Mouse (Mus musculus): ENCODE data around the gene Fosl1. TPM values are rescaled to one million over a fixed set of nuclear protein-coding genes. Genes with fewer than 3 reads are reported as not detected.
"Not testable (repeated sequence)": the region's sequence is repeated elsewhere in the genome, so short reads cannot be mapped to it uniquely, and the experiment has no call there.

Gene Fosl1
- polyA plus RNA-seq, 1 experiment, result 15.4 TPM

GRCm38 (mm10) chr19:5485821-5486220, 38.5 kb downstream of the Fosl1 start:
- no peak overlapping the region for H3K4me2 ChIP-seq (ENCODE audit: low read depth)
- no peak overlapping the region for H3K4me3 ChIP-seq
- peaks cover 15% of the 10 kb centered on the region for H3K79me2 ChIP-seq (ENCODE audit: control insufficient read depth, insufficient read depth)
- TF ChIP-seq MYOD1 (IDR thresholded peaks at IDR 0.05; ENCODE audit: control insufficient read depth in 1 of 3, insufficient read length in 2 of 3, low read depth in 2 of 3) (no peak), MYOG (IDR thresholded peaks at IDR 0.05; ENCODE audit: control insufficient read depth in 1 of 3, insufficient read depth in 1 of 3, insufficient read length in 2 of 3, low read depth in 2 of 3) (no peak), E2F4 (IDR thresholded peaks at IDR 0.05; ENCODE audit: insufficient read depth) (no peak), REST (IDR thresholded peaks at IDR 0.05; ENCODE audit: insufficient read depth, insufficient read length) (no peak), SRF (IDR thresholded peaks at IDR 0.05; ENCODE audit: control insufficient read depth, insufficient read length, low read depth) (no peak), TCF12 (IDR thresholded peaks at IDR 0.05; ENCODE audit: insufficient read depth, poor library complexity, severe bottlenecking) (no peak), TCF3 (IDR thresholded peaks at IDR 0.05; ENCODE audit: insufficient read length, low read depth) (no peak), POLR2AphosphoS2 (IDR thresholded peaks at IDR 0.05; ENCODE audit: insufficient read length, low read depth) (no peak), MAX (IDR thresholded peaks at IDR 0.05; ENCODE audit: low read depth) (no peak), POLR2A (IDR thresholded peaks at IDR 0.05; ENCODE audit: insufficient read length, low read depth) (no peak), CEBPB (IDR thresholded peaks at IDR 0.05; ENCODE audit: insufficient read depth, poor library complexity, severe bottlenecking) (no peak), USF1 (IDR thresholded peaks at IDR 0.05; ENCODE audit: low read depth) (no peak)
- H3K36me3 ChIP-seq (ENCODE audit: control insufficient read depth, insufficient read depth), result peaks cover 22% of the 10 kb centered on the region
- H3ac ChIP-seq (ENCODE audit: control insufficient read depth, insufficient read length), result no peak overlapping the region
- no peaks in the 10 kb centered on the region for H3K27me3 ChIP-seq (ENCODE audit: control insufficient read depth, insufficient read depth, insufficient read length)

DNA sequence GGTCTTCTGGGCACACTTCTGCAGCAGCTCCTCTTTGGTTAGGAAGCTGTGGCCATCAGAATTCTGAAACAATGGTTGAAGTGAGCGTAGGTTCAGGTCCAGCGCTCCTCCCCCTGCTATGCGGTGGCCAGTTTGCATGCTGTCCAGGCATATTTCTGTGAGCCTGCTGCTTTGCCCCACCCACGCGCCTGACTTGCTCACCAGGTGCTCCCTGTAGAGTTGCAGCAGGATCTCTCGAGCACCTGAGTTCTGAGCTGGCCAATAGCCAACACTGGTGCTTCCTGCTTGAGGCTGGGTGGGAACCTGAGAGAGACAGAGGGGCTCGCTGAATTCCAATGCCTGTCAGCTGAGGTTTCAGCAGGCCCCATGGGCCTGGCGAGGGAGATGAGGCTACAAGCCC, 38.9 kb downstream of the Fosl1 start:
- Histone ChIP-seq H3K79me2 (ENCODE audit: control insufficient read depth, insufficient read depth) (peaks cover 19% of the 10 kb centered on the region), H3K4me2 (ENCODE audit: low read depth) (peak overlapping the region; percentile 82), H3K27me3 (ENCODE audit: control insufficient read depth, insufficient read depth, insufficient read length) (no peaks in the 10 kb centered on the region), H3K4me3 (peak overlapping the region; percentile 85), H3K36me3 (ENCODE audit: control insufficient read depth, insufficient read depth) (peaks cover 18% of the 10 kb centered on the region), H3ac (ENCODE audit: control insufficient read depth, insufficient read length) (no peak overlapping the region)
- no peak for TF ChIP-seq MYOD1 (IDR thresholded peaks at IDR 0.05; ENCODE audit: control insufficient read depth in 1 of 3, insufficient read length in 2 of 3, low read depth in 2 of 3)
- peak; percentile 63 for TF ChIP-seq POLR2AphosphoS2 (IDR thresholded peaks at IDR 0.05; ENCODE audit: insufficient read length, low read depth)

DNA sequence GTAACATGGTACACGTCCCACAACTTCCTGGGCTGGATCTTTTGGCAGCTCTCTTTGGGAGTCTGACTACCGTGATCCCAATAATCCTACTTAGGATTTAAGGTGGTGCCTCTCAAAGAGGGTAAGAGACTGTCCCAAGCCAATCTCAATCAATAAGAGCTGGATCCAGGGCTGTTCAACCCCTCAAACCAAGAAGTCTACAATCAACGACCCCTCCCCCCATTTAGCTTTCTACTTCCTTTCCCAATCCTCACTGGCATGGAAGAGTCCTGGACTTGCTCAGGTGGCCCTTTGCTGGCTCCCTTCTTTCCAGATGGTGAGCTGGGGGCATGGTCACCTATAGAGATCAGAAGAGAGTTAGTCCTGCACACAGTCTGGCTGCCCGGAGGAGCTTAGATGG, 39.4 kb downstream of the Fosl1 start:
- Histone ChIP-seq H3K79me2 (ENCODE audit: control insufficient read depth, insufficient read depth) (peaks cover 24% of the 10 kb centered on the region), H3K4me3 (peak overlapping the region; percentile 85), H3K4me2 (ENCODE audit: low read depth) (peak overlapping the region; percentile 82), H3K36me3 (ENCODE audit: control insufficient read depth, insufficient read depth) (peaks cover 19% of the 10 kb centered on the region), H3K27me3 (ENCODE audit: control insufficient read depth, insufficient read depth, insufficient read length) (no peaks in the 10 kb centered on the region), H3ac (ENCODE audit: control insufficient read depth, insufficient read length) (no peak overlapping the region)
- no peak for TF ChIP-seq MYOD1 (IDR thresholded peaks at IDR 0.05; ENCODE audit: control insufficient read depth in 1 of 3, insufficient read length in 2 of 3, low read depth in 2 of 3)

DNA sequence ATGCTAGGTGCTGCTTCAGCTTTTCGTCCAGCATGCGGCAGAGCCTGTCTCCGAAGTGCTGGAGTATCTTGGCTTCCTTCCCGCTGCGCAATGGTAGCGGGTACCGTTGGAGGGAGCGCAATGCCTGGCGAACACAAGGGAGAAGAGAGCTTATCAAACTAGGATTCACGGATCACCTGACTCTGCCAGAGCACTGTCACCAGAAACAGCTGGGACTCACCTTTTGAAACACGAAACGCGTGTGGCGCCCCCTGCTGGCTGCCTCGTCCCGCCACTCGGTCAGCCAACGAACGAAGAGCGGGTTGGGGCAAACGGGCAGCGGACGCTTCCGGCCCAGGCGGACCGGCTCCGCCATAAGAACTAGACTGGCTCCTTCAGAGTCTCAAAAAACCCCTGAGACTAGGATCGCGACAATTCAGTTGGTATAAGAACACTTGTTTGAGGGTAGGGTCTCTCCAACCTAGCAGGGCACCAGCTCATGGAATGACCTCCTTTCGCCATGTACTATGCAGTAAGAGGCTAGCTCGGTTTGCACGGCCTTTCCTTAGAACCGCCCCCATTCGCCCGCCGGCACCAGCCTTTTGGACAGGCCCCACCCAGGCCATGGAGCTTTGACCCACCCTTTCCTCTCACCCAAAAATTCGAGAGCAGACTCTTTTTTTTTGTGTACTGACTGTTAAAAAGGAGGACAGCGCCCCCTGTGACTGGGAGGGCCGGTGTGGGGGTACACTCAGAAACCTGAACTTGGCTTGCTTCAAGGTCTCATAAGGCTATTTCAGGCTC, 40.6 kb downstream of the Fosl1 start, which contains the start of gene Mus81:
Gene Mus81, minus strand, starts transcription at position 635 of the 783 bp plus-strand sequence.
- peaks cover 28% of the 10 kb centered on the region for H3K36me3 ChIP-seq (ENCODE audit: control insufficient read depth, insufficient read depth)
- TF ChIP-seq POLR2A (IDR thresholded peaks at IDR 0.05; ENCODE audit: insufficient read length, low read depth) (peak; percentile 84), MYOG (IDR thresholded peaks at IDR 0.05; ENCODE audit: control insufficient read depth in 1 of 3, insufficient read depth in 1 of 3, insufficient read length in 2 of 3, low read depth in 2 of 3) (peak; percentile 36 to 80 (median 46)), REST (IDR thresholded peaks at IDR 0.05; ENCODE audit: insufficient read depth, insufficient read length) (no peak), POLR2AphosphoS2 (IDR thresholded peaks at IDR 0.05; ENCODE audit: insufficient read length, low read depth) (peak; percentile 79), SRF (IDR thresholded peaks at IDR 0.05; ENCODE audit: control insufficient read depth, insufficient read length, low read depth) (peak; percentile 33), MYOD1 (IDR thresholded peaks at IDR 0.05; ENCODE audit: control insufficient read depth in 1 of 3, insufficient read length in 2 of 3, low read depth in 2 of 3) (peak in 1 of 3 experiments; percentile 81), TCF12 (IDR thresholded peaks at IDR 0.05; ENCODE audit: insufficient read depth, poor library complexity, severe bottlenecking) (no peak), USF1 (IDR thresholded peaks at IDR 0.05; ENCODE audit: low read depth) (peak; percentile 14)

DNA sequence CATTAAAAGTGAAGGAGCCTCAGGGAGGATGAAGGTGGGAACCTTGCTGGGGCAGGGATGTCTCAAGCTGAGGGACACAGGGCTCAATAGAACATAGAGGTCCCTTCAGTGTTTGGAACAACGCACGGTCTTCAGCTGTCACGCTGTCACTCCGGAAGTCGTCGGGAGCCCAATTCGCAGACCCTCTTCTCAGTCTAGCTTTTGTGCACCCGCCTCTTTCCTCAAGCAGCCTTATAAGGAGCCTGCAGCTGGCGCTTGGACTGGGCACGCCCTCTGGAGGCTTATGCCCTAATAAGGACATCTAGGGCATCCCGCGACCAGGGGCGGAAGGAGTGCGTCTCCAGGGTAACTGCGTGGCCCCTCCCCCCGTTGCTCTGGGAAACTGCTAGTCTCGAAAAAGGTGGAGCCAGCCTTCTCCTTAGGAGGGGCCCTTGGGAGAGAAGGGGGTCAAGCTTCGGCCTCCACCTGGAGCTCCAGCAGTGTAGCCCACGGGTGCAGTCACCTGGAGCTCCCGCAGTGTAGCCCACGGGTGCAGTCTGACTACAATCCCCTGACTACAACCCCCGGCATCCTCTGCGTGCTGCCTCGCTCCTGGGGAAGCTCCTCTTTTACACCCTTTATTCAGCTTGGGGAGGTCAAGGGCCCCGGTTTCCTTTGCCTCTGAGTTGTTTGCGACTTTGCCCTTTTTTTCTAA, 41.7 kb downstream of the Fosl1 start:
- Histone ChIP-seq H3ac (ENCODE audit: control insufficient read depth, insufficient read length) (peak overlapping the region; percentile 10), H3K4me3 (peak overlapping the region; percentile 85), H3K36me3 (ENCODE audit: control insufficient read depth, insufficient read depth) (peaks cover 35% of the 10 kb centered on the region), H3K4me2 (ENCODE audit: low read depth) (peak overlapping the region; percentile 98), H3K79me2 (ENCODE audit: control insufficient read depth, insufficient read depth) (peaks cover 45% of the 10 kb centered on the region), H3K27me3 (ENCODE audit: control insufficient read depth, insufficient read depth, insufficient read length) (no peaks in the 10 kb centered on the region)
- peak; percentile 1 to 85 (median 41) for TF ChIP-seq MYOG (IDR thresholded peaks at IDR 0.05; ENCODE audit: control insufficient read depth in 1 of 3, insufficient read depth in 1 of 3, insufficient read length in 2 of 3, low read depth in 2 of 3)
- TF ChIP-seq E2F4 (IDR thresholded peaks at IDR 0.05; ENCODE audit: insufficient read depth), result no peak
- peak; percentile 100 for TF ChIP-seq SRF (IDR thresholded peaks at IDR 0.05; ENCODE audit: control insufficient read depth, insufficient read length, low read depth)
- peak; percentile 83 for TF ChIP-seq POLR2AphosphoS2 (IDR thresholded peaks at IDR 0.05; ENCODE audit: insufficient read length, low read depth)
- TF ChIP-seq POLR2A (IDR thresholded peaks at IDR 0.05; ENCODE audit: insufficient read length, low read depth), result peak; percentile 74
- TF ChIP-seq TCF12 (IDR thresholded peaks at IDR 0.05; ENCODE audit: insufficient read depth, poor library complexity, severe bottlenecking), result peak; percentile 1
- peak in 2 of 3 experiments; percentile 37 to 61 for TF ChIP-seq MYOD1 (IDR thresholded peaks at IDR 0.05; ENCODE audit: control insufficient read depth in 1 of 3, insufficient read length in 2 of 3, low read depth in 2 of 3)
- TF ChIP-seq TCF3 (IDR thresholded peaks at IDR 0.05; ENCODE audit: insufficient read length, low read depth), result no peak
- no peak for TF ChIP-seq CEBPB (IDR thresholded peaks at IDR 0.05; ENCODE audit: insufficient read depth, poor library complexity, severe bottlenecking)

More for the DNA sequence above, 40.6 kb downstream of the Fosl1 start, which contains the start of gene Mus81:
- Histone ChIP-seq H3K4me3 (peak within 1 kb of the TSS; percentile 85), H3K4me2 (ENCODE audit: low read depth) (peak within 1 kb of the TSS; percentile 98), H3K27me3 (ENCODE audit: control insufficient read depth, insufficient read depth, insufficient read length) (no peaks in the 10 kb centered on the region), H3K79me2 (ENCODE audit: control insufficient read depth, insufficient read depth) (peaks cover 36% of the 10 kb centered on the region), H3ac (ENCODE audit: control insufficient read depth, insufficient read length) (peak within 1 kb of the TSS; percentile 35)

DNA sequence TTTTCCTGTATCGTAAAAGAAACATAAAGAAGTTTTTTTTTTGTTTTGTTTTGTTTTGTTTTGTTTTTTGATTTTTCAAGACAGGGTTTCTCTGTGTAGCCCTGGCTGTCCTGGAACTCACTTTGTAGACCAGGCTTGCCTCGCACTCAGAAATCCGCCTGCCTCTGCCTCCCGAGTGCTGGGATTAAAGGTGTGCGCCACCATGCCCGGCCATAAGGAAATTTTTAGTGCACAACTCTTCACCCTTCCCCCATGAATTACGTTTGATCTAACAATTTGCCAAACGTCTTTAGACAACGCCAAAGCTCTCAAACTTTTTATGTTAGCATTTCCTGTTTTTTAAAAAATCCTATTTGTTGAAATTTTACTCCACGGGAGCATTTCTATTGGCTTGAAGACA, 42.4 kb downstream of the Fosl1 start:
- H3K4me3 ChIP-seq, result peak overlapping the region; percentile 85
- not testable (repeated sequence) for H3K27me3 ChIP-seq (ENCODE audit: control insufficient read depth, insufficient read depth, insufficient read length); H3ac ChIP-seq (ENCODE audit: control insufficient read depth, insufficient read length)
- peak overlapping the region; percentile 98 for H3K4me2 ChIP-seq (ENCODE audit: low read depth)
- peaks cover 35% of the 10 kb centered on the region for H3K36me3 ChIP-seq (ENCODE audit: control insufficient read depth, insufficient read depth)
- peaks cover 46% of the 10 kb centered on the region for H3K79me2 ChIP-seq (ENCODE audit: control insufficient read depth, insufficient read depth)

Measured in myocyte (in vitro differentiated cells).